ENCODE assay signal across 19 mouse cellular contexts in genomic region chr6:99577040-99577439, GRCm38 (mm10). TPM values are rescaled to one million over a fixed set of nuclear protein-coding genes. Genes with fewer than 3 reads are reported as not detected.
A peak's percentile ranks its signal among the peaks of the same experiment; 100 is the strongest.
DNase-seq lines count a peak whose midpoint lies in the region; ATAC-seq and TF ChIP-seq lines count a peak whose summit lies in the region.
"Had no signal": no experiment of that assay in that cellular context is flagged by ENCODE, and none has a peak within 500 bp of the region (broad histone marks: within the 10 kb centered on the region; RNA-seq: fewer than 3 reads in every experiment).

No protein-coding gene starts in this region.

- no peak for TF ChIP-seq CTCF in forebrain, postnatal 0 days (IDR thresholded peaks at IDR 0.05; ENCODE audit: low read depth)
- no peak for TF ChIP-seq CTCF in brain, embryonic 14.5 days (IDR thresholded peaks at IDR 0.05; ENCODE audit: borderline replicate concordance, extremely low read depth, insufficient read depth, insufficient read length)

- no peaks in the 10 kb centered on the region for H3K36me3 ChIP-seq in forebrain, embryonic 15.5 days
- H3K36me3 ChIP-seq in forebrain, embryonic 12.5 days (replicated peaks) = no peaks in the 10 kb centered on the region
- H3K36me3 ChIP-seq in forebrain, postnatal 0 days (ENCODE audit: insufficient read depth) = no peaks in the 10 kb centered on the region
- no peaks in the 10 kb centered on the region for H3K36me3 ChIP-seq in forebrain, embryonic 11.5 days (ENCODE audit: control insufficient read depth, insufficient read depth, low read length)
- H3K36me3 ChIP-seq: embryonic facial prominence, embryonic 13.5 days; embryonic facial prominence, embryonic 15.5 days had no signal

- WGBS in forebrain, embryonic 15.5 days = 36% methylated on average over 6 of the region's 6 CpGs
- 62% methylated on average over 6 of the region's 6 CpGs for WGBS in forebrain, embryonic 12.5 days
- 33% methylated on average over 6 of the region's 6 CpGs for WGBS in forebrain, postnatal 0 days
- WGBS in forebrain, embryonic 11.5 days = 77% methylated on average over 6 of the region's 6 CpGs

- no peak overlapping the region for H3K4me2 ChIP-seq in forebrain, embryonic 15.5 days (replicated peaks)
- no peak overlapping the region for H3K4me2 ChIP-seq in forebrain, embryonic 12.5 days
- H3K4me2 ChIP-seq in forebrain, postnatal 0 days (ENCODE audit: low read depth) = no peak overlapping the region
- H3K4me2 ChIP-seq in forebrain, embryonic 11.5 days (ENCODE audit: low read depth, low read length, severe bottlenecking) = no peak overlapping the region
- H3K4me2 ChIP-seq: embryonic facial prominence, embryonic 13.5 days; embryonic facial prominence, embryonic 15.5 days had no signal

- no peak overlapping the region for H3K9ac ChIP-seq in forebrain, embryonic 15.5 days (replicated peaks)
- no peak overlapping the region for H3K9ac ChIP-seq in forebrain, embryonic 12.5 days
- no peak overlapping the region for H3K9ac ChIP-seq in forebrain, postnatal 0 days
- H3K9ac ChIP-seq in forebrain, embryonic 11.5 days (ENCODE audit: low read length) = no peak overlapping the region
- H3K9ac ChIP-seq: embryonic facial prominence, embryonic 13.5 days; embryonic facial prominence, embryonic 15.5 days had no signal

- peaks cover 4% of the 10 kb centered on the region for H3K4me1 ChIP-seq in forebrain, embryonic 15.5 days
- no peaks in the 10 kb centered on the region for H3K4me1 ChIP-seq in forebrain, embryonic 12.5 days
- H3K4me1 ChIP-seq in forebrain, postnatal 0 days (ENCODE audit: insufficient read depth) = no peaks in the 10 kb centered on the region
- H3K4me1 ChIP-seq in forebrain, embryonic 11.5 days (replicated peaks; ENCODE audit: control insufficient read depth, insufficient read depth, low read length) = no peaks in the 10 kb centered on the region

- no peak overlapping the region for H3K27ac ChIP-seq in forebrain, embryonic 15.5 days (replicated peaks)
- H3K27ac ChIP-seq in forebrain, embryonic 12.5 days = no peak overlapping the region
- H3K27ac ChIP-seq in forebrain, postnatal 0 days (ENCODE audit: low read depth, low read length) = no peak overlapping the region
- H3K27ac ChIP-seq in forebrain, embryonic 11.5 days (ENCODE audit: low read depth, low read length) = no peak overlapping the region
- H3K27ac ChIP-seq: embryonic facial prominence, embryonic 13.5 days; embryonic facial prominence, embryonic 15.5 days had no signal

- 0 out of 2 replicates have a peak, but pooled peaks have one; percentile 29 for ATAC-seq in forebrain, embryonic 15.5 days (replicated peaks)
- ATAC-seq in forebrain, embryonic 12.5 days (ENCODE audit: low FRiP score) = no peak
- peak; percentile 74 for ATAC-seq in forebrain, postnatal 0 days
- no peak for ATAC-seq in forebrain, embryonic 11.5 days (replicated peaks; ENCODE audit: low FRiP score)

- no peak overlapping the region for H3K4me3 ChIP-seq in forebrain, embryonic 15.5 days
- H3K4me3 ChIP-seq in forebrain, embryonic 12.5 days (replicated peaks) = no peak overlapping the region
- H3K4me3 ChIP-seq in forebrain, postnatal 0 days (ENCODE audit: low read depth, low read length) = no peak overlapping the region
- H3K4me3 ChIP-seq in forebrain, embryonic 11.5 days (ENCODE audit: low read depth, low read length) = no peak overlapping the region
- H3K4me3 ChIP-seq: embryonic facial prominence, embryonic 13.5 days; embryonic facial prominence, embryonic 15.5 days; erythroblast, embryonic 14.5 days had no signal

- no peak for TF ChIP-seq POLR2A in brain, embryonic 14.5 days (IDR thresholded peaks at IDR 0.05; ENCODE audit: borderline replicate concordance, extremely low read depth, insufficient read depth, insufficient read length, poor library complexity, severe bottlenecking)

- H3K27me3 ChIP-seq in forebrain, embryonic 15.5 days = no peaks in the 10 kb centered on the region
- no peaks in the 10 kb centered on the region for H3K27me3 ChIP-seq in forebrain, embryonic 12.5 days
- no peaks in the 10 kb centered on the region for H3K27me3 ChIP-seq in forebrain, postnatal 0 days (ENCODE audit: insufficient read depth, low read length)
- no peaks in the 10 kb centered on the region for H3K27me3 ChIP-seq in forebrain, embryonic 11.5 days (ENCODE audit: control insufficient read depth, insufficient read depth, low read length)
- H3K27me3 ChIP-seq: embryonic facial prominence, embryonic 13.5 days; embryonic facial prominence, embryonic 15.5 days had no signal

- H3K9me3 ChIP-seq in forebrain, embryonic 15.5 days = no peaks in the 10 kb centered on the region
- no peaks in the 10 kb centered on the region for H3K9me3 ChIP-seq in forebrain, embryonic 12.5 days
- H3K9me3 ChIP-seq in forebrain, postnatal 0 days (ENCODE audit: low read length) = no peaks in the 10 kb centered on the region
- H3K9me3 ChIP-seq in forebrain, embryonic 11.5 days (ENCODE audit: control insufficient read depth, low read length) = no peaks in the 10 kb centered on the region
- H3K9me3 ChIP-seq: embryonic facial prominence, embryonic 13.5 days; embryonic facial prominence, embryonic 15.5 days had no signal

- peak; percentile 25 for DNase-seq in forebrain, postnatal 0 days
- no peak for DNase-seq in forebrain, embryonic 11.5 days (ENCODE audit: low spot score)
- peak; percentile 46 for DNase-seq in brain, embryonic 14.5 days (ENCODE audit: low read depth)
- no peak for DNase-seq in c-Kit-positive CD71-positive TER-119-positive erythroid progenitor cells, embryonic 14.5 days (ENCODE audit: low spot score)
- DNase-seq: adrenal gland, adult 2 months; adrenal gland, postnatal 10 days; adrenal gland, postnatal 25 days; cerebellum, adult 11 months; cerebellum, adult 18-20 months; cerebellum, adult 8-10 months; cerebellum, adult 9-11 months; cerebellum, postnatal 14 days; cerebellum, postnatal 36 days; embryo, embryonic 11 days had no signal

RNA-seq across cellular contexts. Expression of gene Foxp1, which starts 54.5 kb away (rescaled TPM):
- 102 and 111 TPM in 2 replicates for polyA plus RNA-seq in forebrain, embryonic 15.5 days (2015; fragmentation: Nextera tagmentation; extraction: Ambion mirVana)
- 69.5 and 77.3 TPM in 2 replicates for polyA plus RNA-seq in forebrain, embryonic 12.5 days (2016; fragmentation: Nextera tagmentation; extraction: Ambion mirVana)
- total RNA-seq in forebrain, postnatal 0 days (2014; rRNA removed) = 112 and 157 TPM in 2 replicates
- polyA plus RNA-seq in forebrain, postnatal 0 days (2015; fragmentation: Nextera tagmentation; extraction: Ambion mirVana) = 137 and 167 TPM in 2 replicates
- polyA plus RNA-seq in forebrain, embryonic 11.5 days (2014; fragmentation: Nextera tagmentation; extraction: Ambion mirVana) = 91.1 and 91.5 TPM in 2 replicates
- 55.0 and 68.1 TPM in 2 replicates for polyA plus RNA-seq in brain, embryonic 14.5 days (2012; rRNA removed)

Comparison
In these comparisons a context has a peak if more than half of its experiments do, and no peak if none do; other contexts are left out.
1. ATAC-seq: peak in forebrain, embryonic 15.5 days (single experiment) and forebrain, postnatal 0 days (single experiment); none in forebrain, embryonic 12.5 days (single experiment) and forebrain, embryonic 11.5 days (single experiment).
2. DNase-seq: peak in forebrain, postnatal 0 days (single experiment) and brain, embryonic 14.5 days (single experiment); none in forebrain, embryonic 11.5 days (single experiment) and c-Kit-positive CD71-positive TER-119-positive erythroid progenitor cells, embryonic 14.5 days (single experiment).